Mouse (Mus musculus): ENCODE data around the gene Mapt. TPM values are rescaled to one million over a fixed set of nuclear protein-coding genes. Genes with fewer than 3 reads are reported as not detected.
"Not testable (repeated sequence)": the region's sequence is repeated elsewhere in the genome, so short reads cannot be mapped to it uniquely, and the experiment has no call there.

The Mapt gene
- 10 to 100 TPM; 70.3 to 90.9 (median 79.7) TPM for total RNA-seq (2022)

DNA sequence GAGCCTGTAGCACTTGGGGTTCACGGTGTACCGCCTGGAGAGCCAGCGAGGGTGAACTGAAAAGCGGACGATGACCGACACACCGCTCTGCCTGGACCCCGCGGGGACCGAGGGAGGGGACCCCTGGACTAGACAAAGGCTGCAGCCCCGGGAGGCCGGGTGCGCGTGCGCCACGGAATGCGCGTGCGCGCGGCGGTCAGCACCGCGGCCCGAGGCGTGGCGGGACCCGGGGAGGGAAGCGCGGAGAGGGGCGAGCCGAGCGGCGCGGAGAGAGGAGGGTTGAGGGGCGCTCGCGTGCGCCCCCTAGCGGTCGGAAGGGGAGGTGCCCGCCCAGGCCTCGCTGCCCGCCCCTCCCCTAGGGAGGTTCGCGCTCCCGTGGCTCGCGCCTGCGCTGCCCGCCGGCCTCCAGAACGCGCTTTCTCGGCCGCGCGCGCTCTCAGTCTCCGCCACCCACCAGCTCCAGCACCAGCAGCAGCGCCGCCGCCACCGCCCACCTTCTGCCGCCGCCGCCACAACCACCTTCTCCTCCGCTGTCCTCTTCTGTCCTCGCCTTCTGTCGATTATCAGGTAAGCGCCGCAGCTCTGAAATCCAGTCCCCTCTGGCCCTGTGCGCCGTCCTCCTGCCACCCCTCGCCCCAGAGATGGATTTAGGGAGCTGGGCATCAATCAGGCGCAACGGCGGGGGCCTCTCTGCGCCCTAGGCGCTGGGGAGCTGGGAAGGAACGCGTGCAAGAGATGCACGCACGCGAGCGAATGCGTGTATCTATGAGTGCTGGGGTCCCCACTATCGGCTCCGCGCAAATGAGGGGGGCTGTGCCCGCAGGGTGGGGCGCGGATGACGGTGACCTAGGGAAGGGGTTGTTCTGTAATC is at the start of gene Mapt:
TSS of gene Mapt (plus strand) at position 350 of the 871 bp plus-strand sequence.
- peak; percentile 79 to 82 for DNase-seq (ENCODE audit: low spot score in 2 of 2)

DNA sequence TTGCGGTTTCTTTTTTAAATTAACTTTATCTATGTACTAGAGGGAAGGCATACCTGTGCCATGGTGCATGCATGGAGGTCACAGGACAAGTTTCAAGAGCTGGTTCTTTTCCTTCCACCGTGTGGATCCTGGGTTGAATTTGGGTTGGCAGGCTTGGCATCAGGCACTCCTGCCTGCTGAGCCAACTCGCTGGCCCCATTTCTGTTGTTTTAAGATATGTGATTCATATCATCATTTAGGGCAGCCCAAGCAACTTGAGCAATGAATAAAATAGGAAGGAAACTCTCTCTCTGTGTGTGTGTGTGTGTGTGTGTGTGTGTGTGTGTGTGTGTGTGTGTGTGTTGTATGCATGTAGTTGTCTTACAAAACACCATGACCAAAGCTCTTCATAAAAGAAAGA is 49.0 kb upstream of the Mapt start:
- no peak for DNase-seq (ENCODE audit: low spot score in 2 of 2)

DNA sequence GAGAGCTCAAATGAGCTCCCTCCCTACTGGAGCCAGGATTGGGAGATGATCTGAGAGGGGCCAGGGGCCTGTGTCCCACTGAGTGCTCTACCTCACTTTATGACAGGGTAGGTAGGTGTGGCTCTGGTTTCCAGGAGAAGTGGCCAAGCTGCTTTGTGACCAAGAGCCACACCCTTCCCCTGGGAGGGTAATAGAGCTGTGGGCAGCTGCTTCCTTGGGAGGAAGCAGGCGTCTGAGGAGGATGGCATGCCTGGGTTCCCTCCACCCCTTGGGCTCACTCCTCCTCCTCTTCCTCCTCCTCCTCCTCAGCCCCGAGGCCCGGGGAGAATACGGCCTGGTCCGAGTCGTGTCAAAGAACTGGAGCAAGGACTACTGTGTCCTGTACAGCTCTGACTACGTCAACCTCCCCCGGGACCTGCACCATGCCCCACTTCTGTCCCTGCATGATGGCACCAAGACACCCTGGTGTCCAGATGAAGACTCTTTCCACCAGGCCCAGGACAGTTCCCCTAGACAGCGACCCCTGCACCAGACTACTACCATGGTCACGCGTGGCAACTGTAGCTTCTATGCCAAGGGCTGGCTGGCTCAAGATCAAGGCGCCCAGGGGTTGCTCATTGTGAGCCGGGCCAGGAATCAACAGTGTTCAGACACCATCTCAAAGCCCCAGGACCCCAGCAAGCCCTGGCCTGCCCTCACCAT is 44.9 kb upstream of the Mapt start, which contains the start of gene Sppl2c:
TSS of gene Sppl2c (plus strand) at position 193 of the 702 bp plus-strand sequence.
- no peak for DNase-seq (ENCODE audit: low spot score in 2 of 2)

DNA sequence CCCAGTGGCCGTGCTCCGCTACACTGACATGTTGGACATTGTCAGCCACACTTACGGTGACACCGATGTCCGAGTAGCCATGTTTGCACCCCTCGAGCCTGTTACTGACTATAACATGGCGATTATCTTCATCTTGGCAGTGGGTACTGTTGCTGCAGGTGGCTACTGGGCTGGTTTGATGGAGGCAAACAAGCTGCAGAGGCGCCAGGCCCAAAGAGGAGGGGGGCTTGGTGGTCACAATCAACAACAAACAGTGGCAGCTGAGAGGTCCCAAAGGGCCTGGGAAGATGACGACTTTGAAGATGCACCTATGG is 44.4 kb upstream of the Mapt start:
- no peak for DNase-seq (ENCODE audit: low spot score in 2 of 2)

DNA sequence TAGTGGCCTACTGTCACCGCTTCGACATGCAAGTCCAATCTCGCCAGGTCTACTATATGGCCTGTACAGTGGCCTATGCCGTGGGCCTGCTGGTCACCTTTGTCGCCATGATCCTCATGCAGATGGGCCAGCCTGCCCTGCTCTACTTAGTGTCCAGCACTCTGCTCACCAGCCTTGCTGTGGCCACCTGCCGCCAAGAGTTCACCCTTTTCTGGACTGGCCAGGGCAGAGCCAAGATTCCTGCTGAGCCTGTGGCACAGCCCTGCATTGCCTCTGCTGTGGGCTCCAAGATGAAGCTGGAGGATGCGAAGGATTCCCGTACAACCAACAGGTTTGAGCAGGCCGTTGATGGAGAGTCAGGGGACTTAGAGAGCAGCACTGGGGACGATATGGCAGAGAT is 43.4 kb upstream of the Mapt start:
- DNase-seq (ENCODE audit: low spot score in 2 of 2), result no peak

DNA sequence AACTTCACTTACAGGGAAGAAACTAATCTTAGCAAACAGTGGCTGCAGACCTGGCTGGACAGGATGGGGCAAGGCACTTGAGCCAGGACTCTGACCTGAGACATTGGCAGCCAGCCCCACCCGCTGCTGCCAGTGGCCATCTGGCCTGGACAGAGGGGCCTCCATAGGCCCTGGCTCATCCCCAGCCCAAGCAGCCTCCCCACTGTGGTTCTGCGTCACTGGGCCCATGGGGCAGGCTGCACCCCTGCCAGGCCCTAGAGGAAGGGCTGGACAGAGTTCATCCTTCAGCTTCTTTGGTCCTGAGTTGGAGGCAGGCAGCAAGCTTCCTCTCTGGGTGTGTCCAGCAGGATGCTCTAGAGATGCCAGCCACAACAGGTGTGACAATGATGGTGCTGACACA is 41.2 kb upstream of the Mapt start:
- no peak for DNase-seq (ENCODE audit: low spot score in 2 of 2)

DNA sequence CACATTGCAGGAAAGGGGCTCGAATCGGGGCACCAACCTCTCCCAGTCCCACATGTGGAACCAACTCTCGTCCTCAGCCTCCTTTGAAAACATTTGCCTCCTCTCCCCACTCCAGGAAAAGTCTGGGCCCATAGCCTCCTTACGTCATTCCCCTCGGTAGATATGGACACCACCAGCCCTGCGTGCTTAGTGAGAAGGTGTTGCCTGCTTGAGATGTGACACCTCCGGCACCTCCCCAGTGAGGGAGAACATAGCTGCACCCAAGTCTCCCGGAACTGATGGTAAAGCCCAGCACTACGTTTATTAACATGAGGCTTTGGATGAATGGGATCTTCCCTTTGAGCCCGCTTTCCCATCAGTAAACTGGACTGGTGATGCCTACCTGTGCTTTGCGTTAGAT is 35.8 kb upstream of the Mapt start:
- DNase-seq (ENCODE audit: low spot score in 2 of 2), result no peak

DNA sequence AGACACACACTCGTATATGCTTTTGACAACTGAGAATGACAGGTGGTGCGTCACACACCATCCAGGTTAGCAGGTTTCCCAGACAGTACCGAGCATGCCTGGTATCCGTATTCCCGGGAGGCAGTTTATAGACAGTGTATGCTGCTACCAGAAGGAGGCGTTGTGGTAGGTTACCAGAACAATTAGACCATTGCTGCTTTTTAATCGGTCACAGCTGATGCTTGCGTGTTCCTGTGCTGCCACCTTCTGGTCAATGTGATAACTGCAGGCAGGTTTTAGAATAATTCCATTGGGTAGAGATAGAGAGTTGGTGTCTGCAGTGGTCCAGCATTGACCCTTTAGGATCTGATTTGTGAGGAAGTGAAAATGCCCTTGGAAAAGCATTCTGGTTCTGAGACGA is 35.4 kb upstream of the Mapt start:
- peak; percentile 52 to 55 for DNase-seq (ENCODE audit: low spot score in 2 of 2)

DNA sequence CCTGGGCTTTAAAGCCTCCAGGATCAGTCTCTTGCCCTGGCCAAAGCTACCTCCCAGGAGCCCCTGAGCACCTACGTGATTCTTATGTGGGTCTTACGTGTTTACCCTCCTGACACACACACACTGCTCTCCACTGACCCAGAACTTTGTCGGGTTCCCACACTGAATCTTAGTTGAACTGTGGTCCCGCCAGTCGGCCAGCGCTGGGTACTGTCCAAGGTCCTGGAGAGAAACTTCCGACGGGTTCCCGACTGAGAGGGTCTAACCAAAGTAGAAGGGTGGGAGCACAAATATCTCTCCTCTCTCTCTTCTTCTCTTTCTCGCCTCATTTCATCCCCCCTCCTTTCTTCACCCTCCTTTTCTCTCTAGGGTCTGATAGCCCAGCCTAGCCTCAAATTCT is 33.3 kb upstream of the Mapt start:
- DNase-seq (ENCODE audit: low spot score in 2 of 2), result no peak

DNA sequence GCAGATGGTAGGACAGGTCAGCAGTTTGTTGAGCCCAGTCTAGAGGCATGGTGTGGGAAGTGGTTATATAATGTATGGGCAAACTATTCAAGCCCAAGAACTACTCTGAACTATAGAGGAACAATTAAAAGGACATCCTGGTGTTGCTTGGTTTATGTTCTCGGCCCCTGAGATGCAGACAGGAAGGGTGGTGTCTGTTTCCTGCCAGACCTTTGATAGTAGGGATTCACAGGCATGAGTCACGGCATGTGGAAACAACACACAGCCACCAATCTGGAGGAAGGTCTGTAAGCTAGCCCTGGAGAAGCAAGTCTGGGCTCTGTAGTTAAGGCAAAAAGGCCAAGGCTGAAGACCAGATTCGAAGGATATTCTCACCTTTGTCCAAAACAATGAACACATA is 27.9 kb upstream of the Mapt start:
- no peak for DNase-seq (ENCODE audit: low spot score in 2 of 2)

DNA sequence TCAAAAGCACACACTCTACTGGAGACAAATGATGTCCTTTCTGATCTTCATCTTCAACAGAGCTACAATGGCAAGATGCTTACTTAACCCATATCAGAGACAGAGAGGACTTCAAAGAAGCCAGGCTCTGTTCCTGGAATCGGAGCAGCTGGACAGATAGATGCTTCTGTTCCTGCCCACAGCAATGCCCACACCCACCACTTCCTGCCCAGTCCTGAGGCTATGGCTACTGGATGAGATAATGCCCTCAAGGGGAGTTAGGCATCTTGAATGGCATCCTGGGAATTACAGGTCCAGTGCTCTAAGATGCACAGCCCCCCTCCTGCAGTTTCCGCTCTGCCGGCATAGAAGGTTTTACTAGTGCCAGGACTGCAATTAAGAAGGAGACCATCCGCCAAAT is 24.6 kb upstream of the Mapt start:
- no peak for DNase-seq (ENCODE audit: low spot score in 2 of 2)

DNA sequence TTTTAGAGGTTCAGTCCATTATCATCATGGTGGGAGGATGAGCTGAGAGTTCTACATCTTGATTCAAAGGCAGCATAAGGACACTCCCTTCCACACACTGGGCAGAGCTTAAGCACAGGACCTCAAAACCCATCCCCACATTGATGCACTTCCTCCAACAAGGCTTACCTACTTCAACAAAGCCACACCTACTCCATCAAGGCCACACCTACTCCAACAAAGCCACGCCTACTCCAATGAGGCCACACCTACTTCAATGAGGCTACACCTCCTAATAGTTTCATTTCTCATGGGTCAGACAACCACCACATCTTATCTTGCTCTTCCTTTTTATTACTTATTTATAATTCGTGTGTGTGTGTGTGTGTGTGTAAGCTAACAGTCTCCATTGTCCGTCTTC is 22.1 kb upstream of the Mapt start:
- no peak for DNase-seq (ENCODE audit: low spot score in 2 of 2)

DNA sequence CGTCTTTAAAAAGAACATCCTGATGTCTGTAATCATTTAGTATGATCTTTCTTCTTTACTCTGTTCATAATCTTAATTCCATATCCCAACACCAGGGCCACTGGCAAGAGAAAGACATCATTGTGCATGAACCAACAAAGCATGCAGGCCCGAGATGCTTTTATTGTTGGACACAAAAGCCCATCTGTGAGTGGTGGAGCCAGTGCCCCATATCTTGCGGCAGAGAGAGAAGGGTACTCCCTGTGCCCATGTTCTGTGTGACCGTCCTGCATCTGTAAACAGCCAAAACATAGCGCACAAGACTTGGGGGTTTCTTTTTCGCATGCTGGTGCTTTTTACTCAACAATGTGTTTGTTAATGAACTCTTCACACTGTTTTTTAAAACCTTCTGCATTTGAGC is 19.9 kb upstream of the Mapt start:
- DNase-seq (ENCODE audit: low spot score in 2 of 2), result no peak

DNA sequence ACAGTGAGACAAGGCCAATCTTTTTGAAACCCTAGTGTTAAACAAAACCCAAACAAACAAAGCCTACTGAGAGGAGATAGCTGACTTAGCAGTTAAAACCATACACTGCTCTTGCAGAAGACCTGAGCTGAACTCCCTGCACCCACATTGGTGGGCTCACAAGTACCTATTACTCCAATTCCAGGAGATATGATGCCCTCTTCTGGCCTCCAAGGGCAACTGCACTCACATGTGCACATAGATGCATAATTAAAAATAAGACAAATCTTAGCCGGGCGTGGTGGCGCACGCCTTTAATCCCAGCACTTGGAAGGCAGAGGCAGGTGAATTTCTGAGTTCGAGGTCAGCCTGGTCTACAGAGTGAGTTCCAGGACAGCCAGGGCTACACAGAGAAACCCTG is 17.1 kb upstream of the Mapt start:
- DNase-seq (ENCODE audit: low spot score in 2 of 2), result not testable (repeated sequence)

DNA sequence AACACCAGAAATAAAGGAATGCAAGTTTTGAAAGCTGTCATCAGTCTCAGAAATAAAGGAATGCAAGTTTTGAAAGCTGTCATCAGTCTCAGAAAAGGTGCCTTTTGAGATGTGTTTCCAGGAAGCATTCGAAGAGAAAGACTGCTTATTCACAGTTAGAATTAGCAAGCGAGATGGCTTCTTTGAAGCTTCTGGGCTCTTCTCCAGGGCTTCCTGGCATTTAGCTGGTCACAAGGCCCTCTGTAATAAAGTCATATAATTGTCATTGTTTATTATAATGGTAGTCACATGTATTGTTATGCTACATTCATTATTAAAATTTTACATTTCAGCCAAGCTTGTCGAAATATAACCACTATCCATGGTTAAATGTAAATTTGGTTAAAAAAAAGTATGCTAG is 13.1 kb upstream of the Mapt start:
- DNase-seq (ENCODE audit: low spot score in 2 of 2), result no peak

DNA sequence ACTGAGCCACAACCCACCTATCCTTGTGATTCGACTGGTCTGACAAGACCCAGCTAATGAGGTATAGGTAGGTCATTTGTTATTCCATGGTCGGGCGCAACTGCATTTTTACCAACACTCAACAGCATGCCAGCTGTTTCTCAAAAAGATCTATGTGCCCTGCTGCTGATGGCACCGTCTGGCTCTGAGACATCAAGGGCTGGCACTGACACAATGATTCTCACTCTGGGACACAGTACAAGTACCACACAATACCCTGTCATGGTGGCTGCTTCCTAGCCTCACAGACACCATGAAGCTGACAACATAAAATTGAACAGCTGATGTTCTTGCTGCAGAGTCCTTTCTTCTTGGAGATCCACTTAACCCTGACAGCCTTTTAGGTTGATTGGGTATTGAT is 10.9 kb upstream of the Mapt start:
- no peak for DNase-seq (ENCODE audit: low spot score in 2 of 2)

DNA sequence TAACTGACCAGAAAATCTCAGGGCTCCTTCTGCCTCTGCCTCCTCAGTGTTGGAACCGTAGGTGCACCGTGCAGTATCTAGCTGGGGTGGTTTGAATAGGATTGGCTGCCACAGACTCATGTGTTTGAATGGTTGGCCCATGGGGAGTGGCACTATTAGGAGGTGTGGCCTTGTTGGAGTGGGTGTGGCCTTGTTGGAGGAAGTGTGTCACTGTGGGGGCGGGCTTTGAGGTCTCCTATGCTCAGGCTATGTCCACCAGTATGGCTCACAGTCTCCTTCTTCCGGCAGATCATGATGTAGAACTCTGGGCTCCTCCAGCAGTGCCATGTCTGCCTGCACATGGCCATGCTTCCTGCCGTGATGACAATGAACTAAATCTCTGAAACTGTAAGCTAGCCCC is 9.4 kb upstream of the Mapt start:
- no peak for DNase-seq (ENCODE audit: low spot score in 2 of 2)

DNA sequence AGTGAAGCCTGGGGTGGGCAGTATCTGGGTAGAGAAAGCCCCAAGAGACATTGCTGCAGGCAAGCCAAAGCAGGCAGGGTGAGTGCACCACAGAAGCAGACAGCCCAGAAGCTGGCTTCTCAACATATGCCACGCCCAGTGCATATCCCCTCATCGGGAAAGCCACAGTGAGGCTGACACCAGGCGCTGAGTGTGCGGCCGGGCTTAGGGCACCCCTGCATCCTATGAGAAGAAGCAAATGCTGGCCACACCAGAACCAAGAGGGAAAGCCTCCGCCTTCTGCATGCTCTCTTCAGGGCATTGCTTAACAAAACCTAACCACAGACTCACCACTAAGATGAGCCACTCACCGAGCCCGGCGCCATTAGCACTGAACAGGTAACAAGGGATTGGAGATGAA is 7.9 kb upstream of the Mapt start:
- no peak for DNase-seq (ENCODE audit: low spot score in 2 of 2)

DNA sequence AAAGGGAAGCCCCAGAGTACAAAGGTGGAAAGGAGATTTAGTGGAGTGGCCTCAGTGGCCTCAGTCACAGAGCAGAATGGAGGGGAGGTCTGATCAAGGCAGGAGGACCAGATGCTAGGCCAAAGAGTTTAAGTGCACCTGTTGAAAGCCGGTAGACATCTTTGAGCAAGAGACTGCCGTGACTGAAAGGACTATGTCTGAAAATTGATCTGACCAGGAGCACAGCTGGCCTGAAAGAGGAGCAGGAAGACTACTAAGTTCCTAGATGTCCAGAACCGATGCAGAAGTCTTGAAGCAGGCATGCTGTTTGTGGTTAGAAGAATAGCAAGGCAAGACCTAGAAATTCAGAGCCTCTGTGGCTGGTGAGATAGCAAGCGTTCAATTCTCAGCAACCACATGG is 1.8 kb upstream of the Mapt start:
- no peak for DNase-seq (ENCODE audit: low spot score in 2 of 2)

DNA sequence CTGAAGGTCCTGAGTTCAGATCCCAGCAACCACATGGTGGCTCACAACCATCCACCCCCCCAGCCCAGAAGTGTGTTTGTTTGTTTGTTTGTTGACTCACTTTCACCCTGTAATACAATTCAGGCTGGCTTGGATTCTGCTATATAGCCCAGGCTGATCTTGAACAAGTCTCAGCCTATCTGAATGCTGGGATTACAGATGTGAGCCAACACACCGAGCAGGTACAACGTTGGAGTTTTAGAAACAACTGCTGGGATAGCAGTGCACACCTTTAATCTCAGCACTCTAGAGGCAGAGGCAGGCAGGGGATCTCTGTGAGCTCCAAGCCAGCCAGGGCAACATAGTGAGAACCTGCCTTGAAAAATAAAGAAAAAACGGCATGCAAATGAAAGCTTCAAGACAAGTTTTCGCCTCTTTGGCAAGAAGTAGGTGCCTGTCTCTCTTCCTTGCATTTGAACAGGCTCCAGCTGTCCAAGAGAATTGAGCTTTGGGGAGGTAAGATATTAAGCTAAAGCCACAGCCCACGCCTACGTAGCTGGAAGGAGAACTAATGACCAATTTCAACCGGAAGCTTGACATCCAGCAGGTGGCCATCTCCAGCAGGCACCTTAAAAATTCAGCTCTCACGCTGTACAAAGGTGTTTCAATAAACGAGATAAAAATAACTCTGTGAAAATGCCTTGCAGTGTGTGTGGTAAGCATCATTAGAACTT is 968 bp upstream of the Mapt start:
- DNase-seq (ENCODE audit: low spot score in 2 of 2), result no peak

DNA sequence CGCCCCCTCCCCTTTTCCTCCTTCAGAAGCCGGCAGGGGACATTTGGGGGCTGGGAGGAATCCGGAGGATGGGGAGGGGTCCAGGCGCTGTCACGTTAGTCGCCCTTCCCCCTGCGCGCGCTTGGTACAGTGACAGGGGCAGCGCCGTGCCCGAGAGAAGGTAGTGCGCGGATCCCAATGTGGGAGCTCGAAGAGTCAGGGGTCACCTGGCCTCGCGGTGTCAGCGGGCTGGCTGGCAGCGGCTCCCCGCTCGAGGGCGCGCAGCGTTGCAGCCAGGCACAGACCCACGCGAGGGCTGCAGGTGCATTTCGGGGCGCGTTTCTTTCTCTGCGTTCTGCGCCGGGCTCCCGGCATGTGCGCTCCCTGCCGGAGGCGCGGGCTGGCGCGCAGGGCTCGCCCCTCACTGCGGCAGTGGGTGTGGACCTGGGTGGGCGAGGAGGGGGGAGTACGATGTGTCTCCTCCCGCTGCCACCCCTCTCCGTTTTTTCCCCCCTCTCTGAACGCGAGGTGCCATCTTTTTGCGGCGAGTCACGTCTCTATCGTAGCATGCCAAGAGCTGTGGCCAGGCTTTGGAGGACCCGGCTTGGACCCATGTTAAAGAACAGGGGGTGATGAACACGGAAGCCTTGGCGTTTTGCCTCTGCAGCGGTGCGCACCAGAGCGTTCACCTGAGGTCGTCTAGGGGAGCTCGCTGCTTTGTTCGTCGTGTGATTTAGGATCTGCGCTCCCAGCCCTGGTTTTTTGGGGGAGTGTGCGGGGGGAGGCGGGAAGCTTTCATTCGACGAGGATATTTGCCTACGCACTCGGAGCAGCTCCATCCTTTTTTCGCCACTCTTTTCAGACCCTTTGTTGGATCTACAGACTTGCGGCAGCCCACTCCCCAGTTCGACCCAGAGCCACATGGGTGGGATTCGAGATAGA is 1.2 kb downstream of the Mapt start:
- DNase-seq (ENCODE audit: low spot score in 2 of 2), result peak in 1 of 2 experiments; percentile 47

Measured in gastrocnemius, adult 8-10 months (tissue).